Mouse (Mus musculus) C2C12 (cell line): Measurements from ENCODE around the gene Hs3st3b1. TPM values are rescaled to one million over a fixed set of nuclear protein-coding genes. Genes with fewer than 3 reads are reported as not detected.

Experiments
- H3K27me3 ChIP-seq: one replicate; pipeline ENCODE4 v1.6.1; 2011; ENCODE audit not compliant: control insufficient read depth, insufficient read depth, insufficient read length
- H3K36me3 ChIP-seq: one replicate; pipeline ENCODE4 v1.6.1; 2011; ENCODE audit not compliant: control insufficient read depth, insufficient read depth
- H3K4me3 ChIP-seq: one replicate; pipeline ENCODE4 v1.5.1; 2011; ENCODE audit warnings: mild to moderate bottlenecking, control low read depth; ENCODE audit not compliant: poor library complexity, insufficient read depth, severe bottlenecking
- H3K79me2 ChIP-seq: one replicate; pipeline ENCODE4 v1.6.1; 2011; ENCODE audit not compliant: control insufficient read depth, insufficient read depth
- H3K79me3 ChIP-seq: one replicate; pipeline ENCODE4 v1.6.1; 2011; ENCODE audit warnings: low read depth, control low read depth
- H3ac ChIP-seq: one replicate; pipeline ENCODE3; 2011; ENCODE audit warnings: low read depth; ENCODE audit not compliant: control insufficient read depth, insufficient read length
- CEBPB ChIP-seq: IDR thresholded peaks from one replicate; pipeline ENCODE4 v1.6.1; 2011; ENCODE audit warnings: low read depth, mild to moderate bottlenecking, control low read depth, moderate library complexity
- CTCF ChIP-seq: IDR thresholded peaks from one replicate; pipeline ENCODE4 v1.5.1; 2011; ENCODE audit not compliant: control insufficient read depth, insufficient read depth, insufficient read length
- FOSL1 ChIP-seq: IDR thresholded peaks from one replicate; pipeline ENCODE4 v1.8.0; 2011; ENCODE audit warnings: mild to moderate bottlenecking, low read length; ENCODE audit not compliant: poor library complexity, insufficient read depth, severe bottlenecking
- MAX ChIP-seq: IDR thresholded peaks from one replicate; pipeline ENCODE4 v1.6.1; 2011; ENCODE audit warnings: mild to moderate bottlenecking, control low read depth
- MYOD1 ChIP-seq: IDR thresholded peaks from one replicate; pipeline ENCODE4 v1.6.1; 2011; ENCODE audit warnings: low read depth; ENCODE audit not compliant: control insufficient read depth, insufficient read length
- MYOG ChIP-seq: IDR thresholded peaks from one replicate; pipeline ENCODE4 v1.6.1; 2011; ENCODE audit not compliant: control insufficient read depth, insufficient read length; ENCODE audit errors: extremely low read depth
- USF1 ChIP-seq: IDR thresholded peaks from one replicate; pipeline ENCODE4 v1.6.1; 2011; ENCODE audit warnings: low read depth, mild to moderate bottlenecking, control low read depth, moderate library complexity
- polyA plus RNA-seq: library from polyadenylated mRNA; unstranded; fragments of >200 nt; fragmentation: generic; extraction: Trizol; gene quantifications from one replicate; pipeline ENCODE4 v1.2.1, GENCODE M21; 2012; ENCODE audit warnings: missing spikeins

Hs3st3b1 gene
- polyA plus RNA-seq, 1 experiment: 0.68 TPM

DNA sequence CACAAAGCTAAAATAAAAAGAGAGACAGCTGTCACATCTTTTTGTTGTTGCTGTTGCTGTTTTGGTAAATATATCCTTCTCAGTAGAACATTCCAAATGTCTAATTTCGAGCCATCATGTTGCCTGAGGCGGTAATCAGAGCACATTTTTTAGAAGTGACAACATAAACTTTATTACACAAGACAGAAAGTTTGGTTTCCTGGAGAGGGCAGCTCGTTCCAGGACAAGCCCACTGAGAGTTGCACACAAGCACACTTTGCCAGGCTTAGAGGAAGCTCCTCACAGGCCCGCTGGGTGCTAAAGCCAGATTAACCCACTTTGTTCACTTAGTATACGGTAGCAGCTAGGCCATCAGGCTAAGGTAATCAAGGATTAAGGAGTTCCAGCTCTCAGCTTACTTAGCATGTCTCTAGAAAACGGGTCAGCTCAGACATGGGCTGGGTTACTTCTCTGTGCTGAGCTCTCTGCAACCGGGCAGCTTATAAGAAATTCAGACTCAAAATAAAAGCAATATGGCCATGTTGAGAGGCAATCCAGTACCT lies 30.5 kb downstream of the Hs3st3b1 start:
- H3K36me3 ChIP-seq: no peaks in the 10 kb centered on the region

DNA sequence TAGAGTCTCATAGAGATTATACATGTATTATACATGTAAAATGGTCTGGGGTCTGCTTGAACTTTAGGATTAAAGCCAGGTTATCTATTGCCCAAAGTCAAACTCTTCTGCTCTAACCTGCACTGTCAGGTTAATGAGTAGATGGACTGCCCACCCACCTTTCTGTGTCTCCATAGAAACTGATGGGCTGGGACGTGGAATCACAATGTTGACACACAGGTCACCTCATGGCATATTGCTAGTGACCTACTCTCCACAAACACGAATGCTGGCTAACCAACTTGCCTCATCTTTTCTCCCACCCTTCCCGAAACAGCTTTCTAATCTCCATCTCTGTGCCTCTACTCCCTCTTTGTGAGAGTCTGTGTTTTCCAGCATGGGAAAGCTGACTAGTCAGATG lies 38.7 kb downstream of the Hs3st3b1 start:
- TF ChIP-seq MYOG (no peak), FOSL1 (no peak), USF1 (no peak), MAX (no peak), CEBPB (no peak), MYOD1 (no peak), CTCF (no peak)
- Histone ChIP-seq H3K36me3 (no peaks in the 10 kb centered on the region), H3K79me2 (no peaks in the 10 kb centered on the region), H3K4me3 (no peak overlapping the region), H3ac (no peak overlapping the region), H3K79me3 (no peaks in the 10 kb centered on the region), H3K27me3 (no peaks in the 10 kb centered on the region)

More for the DNA sequence above, 30.5 kb downstream of the Hs3st3b1 start:
- no peak overlapping the region for H3ac ChIP-seq
- H3K4me3 ChIP-seq: no peak overlapping the region
- H3K79me2 ChIP-seq: no peaks in the 10 kb centered on the region
- no peaks in the 10 kb centered on the region for H3K79me3 ChIP-seq
- H3K27me3 ChIP-seq: no peaks in the 10 kb centered on the region
- TF ChIP-seq CEBPB: no peak

DNA sequence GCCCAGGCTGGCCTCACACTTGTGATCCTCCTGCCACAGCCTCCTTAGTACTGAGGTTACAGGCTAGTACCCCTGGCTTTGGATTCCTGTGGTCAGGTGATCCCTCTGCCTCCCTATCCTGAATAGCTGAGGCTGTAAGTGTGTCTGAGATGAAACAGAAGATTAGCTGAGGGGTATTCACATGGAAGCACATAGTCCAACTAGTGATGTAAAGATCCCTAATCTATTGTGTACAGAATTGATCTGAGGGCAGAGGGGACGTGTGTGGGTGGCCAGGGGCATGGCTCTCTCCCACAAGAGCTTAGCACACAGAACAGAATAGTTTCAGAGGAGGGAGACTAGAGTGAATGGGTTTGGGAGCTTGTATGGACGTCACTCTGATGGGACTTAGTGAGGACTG lies 41.8 kb downstream of the Hs3st3b1 start:
- Histone ChIP-seq H3K79me2 (no peaks in the 10 kb centered on the region), H3K79me3 (no peaks in the 10 kb centered on the region), H3K36me3 (no peaks in the 10 kb centered on the region), H3ac (no peak overlapping the region), H3K4me3 (no peak overlapping the region), H3K27me3 (no peaks in the 10 kb centered on the region)
- TF ChIP-seq MYOG (no peak), CTCF (no peak), MAX (no peak), FOSL1 (no peak), CEBPB (no peak), USF1 (no peak), MYOD1 (no peak)

DNA sequence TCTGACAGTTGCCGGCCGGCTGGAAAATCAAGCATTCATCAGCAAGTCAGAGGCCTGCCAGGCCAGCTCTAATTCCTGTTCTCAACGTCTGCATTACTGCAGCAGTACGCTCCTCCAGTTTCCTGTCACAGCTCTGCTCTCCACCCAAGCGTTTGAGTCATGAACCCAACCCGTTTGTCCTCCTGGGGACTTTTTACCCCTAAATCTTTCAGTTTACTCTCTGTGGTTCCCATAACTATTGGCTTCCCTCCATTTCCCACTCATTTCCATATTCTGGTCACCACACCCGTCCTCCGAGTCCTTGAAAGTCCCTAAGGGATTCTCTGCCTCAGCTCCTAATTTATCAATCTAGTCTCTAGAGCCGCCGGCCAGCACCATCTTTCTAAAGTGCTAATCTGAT lies 42.8 kb downstream of the Hs3st3b1 start:
- no peaks in the 10 kb centered on the region for H3K79me2 ChIP-seq
- no peaks in the 10 kb centered on the region for H3K79me3 ChIP-seq
- TF ChIP-seq MYOD1 (no peak), MYOG (no peak), FOSL1 (no peak), MAX (no peak), CEBPB (no peak), CTCF (no peak), USF1 (no peak)
- H3ac ChIP-seq: no peak overlapping the region
- no peaks in the 10 kb centered on the region for H3K27me3 ChIP-seq
- H3K36me3 ChIP-seq: no peaks in the 10 kb centered on the region
- H3K4me3 ChIP-seq: no peak overlapping the region

DNA sequence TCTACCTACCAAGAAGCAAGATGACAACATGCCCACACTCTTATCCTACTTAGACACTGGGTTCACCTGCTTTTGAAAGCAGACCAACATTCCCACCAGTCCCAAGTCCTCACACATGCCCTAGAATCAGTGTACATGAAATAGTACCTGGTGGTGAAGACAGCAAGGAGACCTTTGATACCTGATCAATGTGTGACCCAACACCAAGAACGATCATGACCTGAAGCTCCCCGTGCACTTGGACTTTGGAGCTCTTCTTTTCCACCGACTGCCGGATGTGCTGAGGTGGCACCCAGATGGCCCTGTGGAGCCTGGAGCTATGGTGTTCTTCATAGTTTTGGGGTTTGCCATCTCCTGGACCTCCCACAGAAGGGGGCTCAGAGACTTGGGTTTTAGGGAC lies 43.5 kb downstream of the Hs3st3b1 start:
- Histone ChIP-seq H3K4me3 (no peak overlapping the region), H3K36me3 (no peaks in the 10 kb centered on the region), H3K79me2 (no peaks in the 10 kb centered on the region), H3K79me3 (no peaks in the 10 kb centered on the region), H3K27me3 (no peaks in the 10 kb centered on the region), H3ac (no peak overlapping the region)
- TF ChIP-seq MYOD1 (no peak), CEBPB (no peak), FOSL1 (no peak), MAX (no peak), CTCF (no peak), USF1 (no peak), MYOG (no peak)

DNA sequence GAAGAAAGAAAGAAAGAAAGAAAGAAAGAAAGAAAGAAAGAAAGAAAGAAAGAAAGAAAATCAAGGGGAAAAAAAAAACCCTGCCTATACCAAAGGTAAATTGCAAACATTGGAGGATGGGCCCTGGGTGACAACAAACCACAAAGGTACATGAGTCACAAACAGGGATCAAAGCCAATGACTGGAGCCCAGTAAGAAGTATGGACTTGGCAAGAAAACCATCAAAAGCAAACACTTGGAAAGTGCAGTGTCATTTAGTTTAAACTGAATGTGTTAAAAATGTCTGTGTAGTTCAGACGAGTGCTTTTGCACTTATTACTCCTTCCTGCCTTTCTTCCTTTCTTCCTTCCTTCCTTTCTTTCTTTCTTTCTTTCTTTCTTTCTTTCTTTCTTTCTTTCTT lies 59.3 kb downstream of the Hs3st3b1 start:
- Histone ChIP-seq H3ac (no peak overlapping the region), H3K79me3 (no peaks in the 10 kb centered on the region), H3K4me3 (no peak overlapping the region), H3K36me3 (no peaks in the 10 kb centered on the region), H3K27me3 (no peaks in the 10 kb centered on the region), H3K79me2 (no peaks in the 10 kb centered on the region)
- TF ChIP-seq MYOG (no peak), MYOD1 (no peak), USF1 (no peak), MAX (no peak), CTCF (no peak), CEBPB (no peak), FOSL1 (no peak)
